Mouse (Mus musculus) monocyte, adult 2 months (primary cell): ENCODE measurements around the gene Kbtbd6.

ENCODE experiments used
- DNase-seq, 2 experiments: peaks; one replicate each; pipeline ENCODE4 v3.0.0; 2022; ENCODE audit warnings: low spot score in 2 of 2, low read depth in 1 of 2

Gene Kbtbd6

DNA sequence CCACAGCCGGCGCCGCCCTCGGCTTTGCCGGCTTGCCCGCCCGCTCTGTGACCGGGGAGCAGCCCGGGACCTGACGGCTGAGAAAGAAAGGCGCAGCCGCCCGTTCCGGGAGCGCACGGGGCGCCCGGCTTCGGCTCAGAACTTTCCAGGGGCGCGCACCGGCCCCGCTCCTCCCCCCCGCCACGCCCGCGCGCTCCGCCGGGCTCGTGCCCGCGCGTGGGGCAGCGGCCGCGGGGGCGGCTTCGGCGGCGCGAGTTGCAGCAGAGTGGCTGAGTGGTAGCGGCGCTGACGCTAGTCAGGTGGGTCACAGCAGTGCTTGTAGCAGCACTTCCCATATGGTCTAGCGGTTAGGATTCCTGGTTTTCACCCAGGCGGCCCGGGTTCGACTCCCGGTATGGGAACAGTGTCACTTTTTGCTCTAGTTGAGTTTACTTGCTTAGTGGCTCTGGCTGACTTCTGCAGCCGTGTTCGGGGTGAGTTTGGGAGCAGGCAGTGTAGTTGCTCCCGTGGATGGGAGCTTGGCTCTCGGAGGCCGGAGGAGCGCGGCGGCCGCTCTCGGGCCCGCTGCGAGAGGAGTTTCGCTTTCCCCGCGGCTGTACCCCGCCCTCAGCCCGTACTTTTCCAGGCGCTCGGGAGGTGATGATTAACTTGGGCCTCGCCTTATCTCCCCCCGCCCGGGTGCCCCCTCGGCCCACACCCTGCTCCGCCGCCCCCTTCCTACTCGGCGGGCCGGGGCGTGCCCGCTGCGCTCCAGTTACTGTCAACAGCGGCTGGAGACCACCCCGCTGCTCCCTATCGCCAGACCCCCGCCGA is 29.9 kb downstream of the Kbtbd6 start, which contains the start of gene Wbp4:
Gene Wbp4, minus strand, starts transcription at position 182 of the 813 bp plus-strand sequence.
- peak; percentile 85 to 95 for DNase-seq

DNA sequence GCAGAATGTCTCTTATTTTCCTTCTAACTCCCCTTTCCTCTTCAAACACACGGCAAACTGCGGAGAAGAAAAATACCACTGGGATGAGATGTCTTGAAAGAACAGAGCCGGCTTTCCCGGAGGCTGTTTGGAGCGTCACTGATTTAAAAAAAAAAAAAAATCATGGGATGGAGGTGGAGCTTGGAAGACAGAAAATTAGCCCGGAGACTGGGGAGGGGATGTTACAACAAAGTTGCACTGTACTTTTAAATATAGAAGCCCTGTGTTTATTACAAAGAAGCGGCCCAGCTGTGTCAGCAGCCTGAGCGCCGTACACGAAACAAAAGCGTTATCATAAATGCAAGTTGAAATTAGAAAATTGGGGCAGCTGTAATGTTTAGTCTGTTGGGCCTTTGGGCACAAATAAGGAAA is 30.6 kb downstream of the Kbtbd6 start:
- DNase-seq: no peak

DNA sequence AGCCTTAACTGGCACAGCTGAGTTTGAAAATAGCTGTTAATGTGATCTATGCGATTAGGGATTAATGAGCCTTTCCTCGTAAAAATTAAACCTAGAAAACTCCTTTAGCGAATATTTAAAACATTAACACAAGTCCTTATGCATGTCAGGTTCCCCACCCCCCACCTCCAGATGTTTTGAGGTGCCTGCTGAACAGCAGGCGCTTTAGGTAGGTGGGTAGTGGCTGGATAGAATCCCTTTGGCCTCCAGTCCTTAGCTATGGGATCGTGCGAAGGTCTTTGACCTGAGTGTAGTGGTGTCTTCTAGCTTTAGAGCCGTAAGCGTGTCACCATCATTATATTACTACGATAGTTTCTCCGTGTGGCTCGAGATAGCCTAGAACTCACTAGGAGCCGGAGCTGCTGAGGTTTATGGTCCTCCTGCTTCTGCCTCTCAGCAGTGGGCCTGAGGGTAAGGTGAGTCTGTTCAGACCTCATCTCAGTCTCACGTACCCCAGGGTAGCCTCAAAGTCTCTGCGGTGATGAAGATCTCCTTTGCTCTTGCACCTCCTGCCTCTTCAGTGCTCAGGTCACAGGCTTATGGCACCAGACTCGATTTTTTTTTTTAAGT is 31.2 kb downstream of the Kbtbd6 start:
- no peak for DNase-seq

DNA sequence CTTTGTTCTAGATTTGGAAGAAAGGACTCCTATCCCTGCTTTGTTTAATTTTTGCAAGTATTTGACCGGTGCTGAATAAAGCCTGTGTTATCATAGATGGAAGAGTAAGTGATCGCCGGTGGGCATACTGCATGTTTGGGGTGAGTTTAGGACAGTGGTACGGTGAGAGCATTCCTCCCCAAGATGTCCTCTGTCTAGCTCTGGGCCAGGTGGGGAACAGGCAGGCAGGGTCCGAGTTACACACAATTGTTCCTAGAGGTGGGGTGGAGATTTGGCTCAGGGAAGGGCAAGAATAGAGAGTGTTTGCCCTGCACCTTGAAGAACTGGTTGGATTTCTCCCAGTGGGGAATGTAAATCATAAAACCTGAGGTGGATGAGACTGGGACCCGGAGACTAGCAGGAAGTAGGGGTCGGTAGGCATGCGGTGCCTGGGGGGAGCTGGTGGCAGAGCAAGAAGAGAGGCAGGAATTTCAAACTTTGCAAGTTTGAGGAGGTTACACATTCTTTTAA is 32.0 kb downstream of the Kbtbd6 start:
- DNase-seq: no peak

DNA sequence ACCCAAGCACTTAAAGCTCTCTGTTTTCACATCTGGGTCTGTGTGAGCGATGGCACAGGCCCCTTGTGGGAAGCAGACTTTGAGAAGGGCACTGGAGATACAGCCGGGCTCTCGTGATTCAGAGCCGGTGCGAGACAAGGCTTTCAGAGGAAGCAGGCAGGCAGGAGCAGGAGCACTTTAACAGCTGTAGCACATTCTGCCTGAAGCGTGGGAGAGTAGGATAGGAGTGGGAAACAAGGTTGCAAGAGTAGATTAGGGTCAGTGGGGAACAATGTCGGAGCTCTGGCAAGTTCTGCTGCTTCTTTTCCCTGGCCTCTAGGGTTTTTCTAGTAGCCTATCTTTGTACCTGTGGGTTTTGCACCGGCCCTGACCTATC is 35.0 kb downstream of the Kbtbd6 start:
- DNase-seq: no peak

DNA sequence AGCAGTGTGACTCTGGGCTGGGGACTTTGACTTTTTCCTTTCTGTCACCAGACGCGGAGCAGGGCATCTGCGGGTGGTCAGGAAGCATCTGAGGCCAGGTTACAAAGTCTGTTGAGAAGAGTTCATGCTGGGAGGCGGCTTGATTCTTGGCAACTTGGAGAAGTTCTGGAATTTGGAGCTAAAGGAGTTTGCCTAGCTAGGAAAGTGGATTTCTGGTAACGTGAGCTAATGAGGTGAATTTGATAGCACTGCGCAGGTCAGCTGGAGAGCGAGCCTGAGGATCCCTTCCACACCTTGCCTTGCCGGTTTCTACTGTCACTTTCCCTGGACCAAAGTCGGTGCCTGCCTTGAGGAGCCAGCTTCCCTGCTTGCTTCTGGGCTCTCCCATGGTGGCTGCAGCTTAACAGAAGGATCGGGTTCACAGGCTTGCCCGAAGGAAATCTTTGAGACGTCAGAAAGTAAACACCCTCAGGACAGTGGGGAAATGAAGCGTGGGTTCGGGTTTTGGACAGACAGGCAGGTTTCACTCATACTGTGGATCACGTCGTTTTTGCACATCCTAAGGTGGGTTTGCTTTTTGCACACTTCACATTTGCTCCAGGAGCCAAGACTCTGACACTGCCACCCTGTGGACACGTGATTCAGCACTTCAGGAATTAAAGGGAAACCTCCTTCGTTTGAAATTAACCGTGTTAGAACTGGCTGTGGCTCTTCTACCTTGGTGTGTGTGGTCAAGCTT is 35.5 kb downstream of the Kbtbd6 start:
- DNase-seq: no peak

DNA sequence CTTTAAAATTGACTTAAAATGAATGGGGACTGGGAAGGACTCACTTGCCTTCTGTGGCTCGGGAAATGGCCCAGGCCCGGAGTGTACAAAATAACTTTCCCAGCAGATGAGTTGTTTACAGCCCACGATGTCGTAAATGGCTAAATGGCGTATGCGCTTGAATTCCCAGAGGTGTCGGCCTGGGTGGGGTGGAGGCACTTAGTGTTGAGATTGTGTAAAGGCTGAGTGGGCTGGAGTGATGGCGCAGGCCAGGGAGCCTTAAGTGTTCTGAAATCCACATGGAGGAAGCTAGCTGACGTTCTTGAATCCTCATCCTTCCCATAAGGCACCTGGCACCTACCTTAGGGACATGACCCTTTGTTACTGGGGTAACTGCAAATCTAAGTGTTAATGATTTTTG is 36.9 kb downstream of the Kbtbd6 start:
- no peak for DNase-seq

DNA sequence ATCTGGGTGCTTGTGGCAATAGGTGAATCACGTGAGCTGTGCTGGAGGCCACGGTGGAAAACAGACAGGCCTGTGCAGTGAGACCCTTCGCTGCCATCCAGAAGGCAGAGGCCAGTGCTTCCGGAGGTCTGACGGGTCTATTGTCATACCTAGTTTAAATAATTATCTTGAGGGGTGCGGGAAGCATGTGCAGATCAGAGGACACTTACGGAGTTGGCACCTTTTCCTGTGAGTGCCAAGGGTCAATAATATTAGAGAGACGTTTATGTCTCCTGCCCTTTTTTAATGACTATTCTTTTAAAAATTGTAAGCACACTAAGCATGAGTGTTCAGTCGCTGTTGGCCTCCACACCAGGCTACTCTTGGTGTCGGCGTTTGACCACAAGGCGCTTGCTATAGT is 37.5 kb downstream of the Kbtbd6 start:
- no peak for DNase-seq

DNA sequence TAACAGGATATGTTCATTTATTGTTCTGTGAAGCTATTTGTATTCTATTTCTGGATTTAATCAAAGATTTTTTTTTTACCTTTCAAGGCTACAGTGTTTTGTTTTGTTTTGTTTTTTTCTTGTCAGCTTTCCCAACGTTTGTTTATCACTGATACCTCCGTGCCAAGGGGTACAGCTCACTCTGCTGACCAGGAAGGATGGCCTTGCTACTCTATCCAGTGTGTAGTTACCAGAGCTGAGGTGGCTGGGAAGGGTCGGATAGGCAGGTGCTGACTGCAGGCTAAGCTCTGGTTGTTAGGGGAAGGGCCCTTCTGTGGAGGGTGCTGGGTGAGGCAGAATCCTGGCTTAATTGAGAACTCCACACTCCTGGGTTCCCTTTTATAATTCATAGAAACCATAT is 38.6 kb downstream of the Kbtbd6 start:
- DNase-seq: no peak

DNA sequence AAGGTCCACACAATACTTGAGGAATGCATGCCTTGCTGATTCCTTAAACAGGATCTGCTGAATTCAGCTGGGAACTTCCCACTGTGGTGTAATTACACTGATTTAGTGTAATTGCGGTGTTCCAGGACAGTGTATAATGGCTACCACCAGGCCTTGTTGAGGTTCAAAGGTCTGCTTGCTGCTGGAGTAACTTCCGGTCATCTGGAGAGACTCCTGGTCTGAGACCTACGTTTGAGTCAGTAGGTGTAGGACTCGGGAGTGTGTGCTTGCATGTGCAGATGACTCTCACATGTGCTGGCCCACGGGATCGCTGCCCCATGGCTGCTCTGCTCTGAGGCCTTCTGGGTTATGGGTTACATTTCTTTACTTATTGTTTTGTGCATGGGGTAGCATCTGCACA is 42.7 kb downstream of the Kbtbd6 start:
- no peak for DNase-seq

DNA sequence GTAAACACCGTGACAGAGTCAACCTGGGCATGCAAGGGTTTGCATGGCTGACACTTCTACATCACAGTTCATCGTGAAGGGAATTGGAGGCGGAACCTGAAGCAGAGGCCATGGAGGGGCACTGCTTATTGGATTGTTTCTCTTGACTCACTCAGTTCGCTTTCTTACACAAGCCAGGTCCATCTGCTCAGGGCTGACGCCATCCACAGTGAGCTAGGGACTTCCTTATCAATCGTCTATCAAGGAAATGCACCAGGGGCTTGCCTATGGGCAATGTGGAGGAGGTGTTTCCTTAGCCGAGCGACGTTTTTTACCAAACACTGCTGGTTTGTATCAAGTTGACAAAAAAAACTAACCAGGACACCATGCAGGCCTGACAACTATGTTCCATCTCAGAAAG is 47.7 kb downstream of the Kbtbd6 start:
- no peak for DNase-seq

DNA sequence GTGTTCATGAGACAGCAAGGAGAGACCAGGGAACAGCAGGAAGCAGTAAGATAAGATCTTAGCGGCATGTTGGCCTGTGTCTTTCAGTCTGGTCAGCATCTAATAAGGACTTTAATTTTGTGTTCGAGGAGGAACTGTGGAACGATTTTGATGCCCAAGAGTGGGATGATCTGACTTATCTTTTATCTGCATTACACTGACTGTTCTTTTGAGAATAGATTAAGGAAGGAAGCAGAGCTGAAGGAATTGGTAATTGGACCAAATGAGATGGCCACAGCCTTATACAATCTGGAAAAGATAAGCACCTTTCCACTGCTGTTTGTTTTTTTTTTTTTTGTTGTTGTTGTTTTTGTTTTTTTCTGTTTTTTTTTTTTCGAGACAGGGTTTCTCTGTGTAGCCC is 49.1 kb downstream of the Kbtbd6 start:
- no peak for DNase-seq

DNA sequence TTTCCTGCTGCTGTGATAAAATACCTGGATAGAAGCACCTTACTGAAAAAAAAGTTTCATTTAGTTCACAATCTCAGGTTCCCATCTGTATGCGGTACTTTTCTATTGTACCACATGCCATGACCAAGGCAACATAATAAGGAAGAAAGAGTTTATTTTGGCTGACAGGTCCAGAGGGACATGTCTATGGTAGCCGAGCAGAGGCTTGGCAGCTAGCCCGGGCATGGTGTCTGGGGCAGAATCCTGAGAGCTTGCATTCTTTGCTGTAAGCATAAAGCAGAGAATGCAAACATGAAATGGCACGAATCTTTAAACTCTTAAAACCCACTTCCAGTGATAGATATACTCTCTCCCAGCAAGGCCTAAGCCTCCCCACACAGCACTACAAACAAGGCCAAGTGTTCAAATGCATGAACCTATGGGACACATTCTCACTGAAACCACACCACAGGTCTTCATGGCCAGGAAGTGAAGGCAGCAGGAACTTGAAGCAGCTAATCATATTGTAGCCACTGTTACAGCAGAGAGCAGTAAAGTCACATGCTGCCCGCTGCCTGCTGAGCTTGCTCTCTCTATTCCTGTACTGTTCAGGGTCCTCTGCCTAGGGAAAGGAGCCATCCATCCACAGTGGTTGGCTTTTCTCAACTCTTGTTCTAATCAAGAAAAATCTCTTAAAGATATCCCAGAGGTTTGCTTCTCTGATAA is 51.9 kb downstream of the Kbtbd6 start:
- DNase-seq: no peak
